Mouse (Mus musculus): ENCODE measurements around the gene Cd300c2. TPM values are rescaled to one million over a fixed set of nuclear protein-coding genes. Genes with fewer than 3 reads are reported as not detected.

Gene Cd300c2
- total and polyA plus RNA-seq, 2 experiments from 2014 or later: 2.1 to 2.5 TPM

DNA sequence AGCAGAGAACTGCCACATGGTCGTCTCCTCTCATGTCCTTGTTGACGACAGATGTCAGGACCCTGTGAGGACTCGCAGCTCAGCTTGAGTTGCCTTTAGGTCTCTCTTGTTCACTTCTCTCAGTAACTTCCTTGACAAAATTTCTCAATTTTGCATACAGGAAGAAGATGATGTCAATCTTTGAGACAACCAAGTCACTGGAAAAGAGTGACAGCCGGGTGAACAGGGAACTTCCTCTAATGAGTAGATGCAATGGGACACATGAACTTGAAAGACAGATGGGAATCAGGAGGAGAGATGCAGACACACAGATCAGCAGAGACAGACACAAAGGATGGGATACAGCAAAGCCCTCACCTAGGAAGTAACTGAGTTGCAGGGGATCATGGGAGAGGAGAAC is 11.9 kb downstream of the Cd300c2 start, which contains the start of gene Cd300ld:
Cd300ld (minus strand) TSS at position 130 of the 400 bp plus-strand sequence.
- Histone ChIP-seq H3K9ac (replicated peaks; ENCODE audit: low read length) (no peak within 1 kb of the TSS), H3K4me3 (ENCODE audit: low read length) (no peak within 1 kb of the TSS), H3K36me3 (ENCODE audit: insufficient read depth, low read length) (no peaks in the 10 kb centered on the region), H3K4me2 (ENCODE audit: low read depth, low read length) (no peak within 1 kb of the TSS), H3K27me3 (ENCODE audit: insufficient read depth, low read length) (no peaks in the 10 kb centered on the region), H3K4me1 (ENCODE audit: insufficient read depth, low read length) (no peaks in the 10 kb centered on the region), H3K27ac (no peak within 1 kb of the TSS), H3K9me3 (ENCODE audit: low read length) (no peaks in the 10 kb centered on the region)
- WGBS: 86% methylated on average over 4 of the region's 4 CpGs
- ATAC-seq: no peak
- DNase-seq (ENCODE audit: low spot score): no peak
- TF ChIP-seq CTCF (IDR thresholded peaks at IDR 0.05; ENCODE audit: low read depth): no peak

DNA sequence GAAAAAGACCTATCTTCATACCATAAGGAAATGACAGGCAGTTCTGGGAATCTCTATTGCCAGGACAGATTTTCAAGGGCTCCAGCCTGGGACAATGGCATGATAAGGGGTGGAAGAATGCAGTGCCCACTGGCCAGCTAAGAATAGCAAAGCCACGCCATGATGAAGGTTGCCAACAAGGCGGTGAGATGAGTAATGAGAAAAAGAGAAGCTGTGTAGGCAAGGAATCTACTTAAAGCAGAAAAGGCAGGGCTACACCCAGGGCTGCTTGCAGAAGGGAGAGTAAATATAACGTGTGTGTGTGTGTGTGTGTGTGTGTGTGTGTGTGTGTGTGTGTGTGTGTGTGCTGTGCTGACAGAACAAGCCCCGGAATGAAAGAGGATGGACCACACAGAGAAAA is 19.8 kb downstream of the Cd300c2 start:
- H3K36me3 ChIP-seq (ENCODE audit: insufficient read depth, low read length): no peaks in the 10 kb centered on the region
- no peaks in the 10 kb centered on the region for H3K27me3 ChIP-seq (ENCODE audit: insufficient read depth, low read length)
- WGBS: 77% methylated on average over 4 of the region's 4 CpGs
- no peaks in the 10 kb centered on the region for H3K4me1 ChIP-seq (ENCODE audit: insufficient read depth, low read length)
- H3K4me3 ChIP-seq (ENCODE audit: low read length): no peak overlapping the region
- H3K4me2 ChIP-seq (ENCODE audit: low read depth, low read length): no peak overlapping the region
- DNase-seq (ENCODE audit: low spot score) (no peak), ATAC-seq (no peak)
- H3K27ac ChIP-seq: no peak overlapping the region
- TF ChIP-seq CTCF (IDR thresholded peaks at IDR 0.05; ENCODE audit: low read depth): no peak
- no peak overlapping the region for H3K9ac ChIP-seq (replicated peaks; ENCODE audit: low read length)
- peaks cover 10% of the 10 kb centered on the region for H3K9me3 ChIP-seq (ENCODE audit: low read length)

DNA sequence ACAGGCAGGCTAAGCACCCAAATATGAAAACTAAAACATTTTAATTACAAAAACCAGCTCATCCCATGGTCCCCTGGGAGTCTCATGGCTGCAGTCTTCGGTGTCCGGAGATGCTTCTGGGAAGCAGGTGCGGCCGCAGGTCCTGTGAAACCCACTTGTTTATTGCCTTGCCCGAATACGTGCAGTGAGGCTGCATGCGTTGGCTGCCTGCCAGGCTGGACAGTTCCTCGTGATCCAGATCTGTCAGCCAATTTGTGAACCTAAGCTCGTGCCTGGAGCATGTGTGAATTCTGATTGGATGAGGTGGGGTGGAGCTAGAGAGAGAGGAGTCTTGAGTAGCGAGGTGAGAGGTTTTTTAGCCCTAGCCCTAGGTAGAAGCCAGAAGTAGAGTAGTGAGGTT is 29.0 kb downstream of the Cd300c2 start:
- 76% methylated on average over 10 of the region's 10 CpGs for WGBS
- H3K27me3 ChIP-seq (ENCODE audit: insufficient read depth, low read length): no peaks in the 10 kb centered on the region
- no peak overlapping the region for H3K4me3 ChIP-seq (ENCODE audit: low read length)
- H3K36me3 ChIP-seq (ENCODE audit: insufficient read depth, low read length): no peaks in the 10 kb centered on the region
- no peak for TF ChIP-seq CTCF (IDR thresholded peaks at IDR 0.05; ENCODE audit: low read depth)
- ATAC-seq: no peak
- H3K27ac ChIP-seq: no peak overlapping the region
- no peaks in the 10 kb centered on the region for H3K9me3 ChIP-seq (ENCODE audit: low read length)
- peak; percentile 14 for DNase-seq (ENCODE audit: low spot score)
- no peak overlapping the region for H3K9ac ChIP-seq (replicated peaks; ENCODE audit: low read length)
- H3K4me1 ChIP-seq (ENCODE audit: insufficient read depth, low read length): no peaks in the 10 kb centered on the region
- H3K4me2 ChIP-seq (ENCODE audit: low read depth, low read length): no peak overlapping the region

DNA sequence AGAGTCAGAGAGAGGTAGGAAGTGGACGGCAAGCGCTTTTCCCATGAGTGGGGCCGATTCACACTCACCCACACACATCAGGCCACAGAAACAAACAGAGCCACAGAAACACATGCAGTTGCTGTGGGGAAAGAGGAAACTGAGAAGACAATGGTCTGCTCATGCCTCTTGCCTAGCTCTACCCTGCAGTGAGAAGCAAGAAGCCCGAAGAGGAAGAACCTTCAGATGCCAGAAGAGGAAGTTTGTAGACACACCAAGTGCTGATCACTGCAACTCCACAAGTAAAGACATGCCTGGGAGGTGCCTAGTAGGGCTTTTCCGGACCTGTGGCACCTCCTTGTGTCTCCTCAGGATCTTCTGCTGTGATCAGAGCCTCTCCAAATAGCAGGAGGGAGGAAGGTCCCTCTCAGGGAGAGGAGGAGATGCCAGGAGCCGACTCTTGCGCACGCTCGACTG is 32.9 kb downstream of the Cd300c2 start, which contains the start of gene Cd300c:
Cd300c (minus strand) TSS at position 406 of the 456 bp plus-strand sequence.
- Histone ChIP-seq H3K4me3 (ENCODE audit: low read length) (no peak within 1 kb of the TSS), H3K27ac (no peak within 1 kb of the TSS), H3K36me3 (ENCODE audit: insufficient read depth, low read length) (no peaks in the 10 kb centered on the region), H3K9me3 (ENCODE audit: low read length) (no peaks in the 10 kb centered on the region), H3K4me2 (ENCODE audit: low read depth, low read length) (no peak within 1 kb of the TSS), H3K9ac (replicated peaks; ENCODE audit: low read length) (no peak within 1 kb of the TSS), H3K27me3 (ENCODE audit: insufficient read depth, low read length) (no peaks in the 10 kb centered on the region), H3K4me1 (ENCODE audit: insufficient read depth, low read length) (no peaks in the 10 kb centered on the region)
- ATAC-seq: no peak
- 80% methylated on average over 9 of the region's 9 CpGs for WGBS
- no peak for DNase-seq (ENCODE audit: low spot score)
- TF ChIP-seq CTCF (IDR thresholded peaks at IDR 0.05; ENCODE audit: low read depth): no peak

DNA sequence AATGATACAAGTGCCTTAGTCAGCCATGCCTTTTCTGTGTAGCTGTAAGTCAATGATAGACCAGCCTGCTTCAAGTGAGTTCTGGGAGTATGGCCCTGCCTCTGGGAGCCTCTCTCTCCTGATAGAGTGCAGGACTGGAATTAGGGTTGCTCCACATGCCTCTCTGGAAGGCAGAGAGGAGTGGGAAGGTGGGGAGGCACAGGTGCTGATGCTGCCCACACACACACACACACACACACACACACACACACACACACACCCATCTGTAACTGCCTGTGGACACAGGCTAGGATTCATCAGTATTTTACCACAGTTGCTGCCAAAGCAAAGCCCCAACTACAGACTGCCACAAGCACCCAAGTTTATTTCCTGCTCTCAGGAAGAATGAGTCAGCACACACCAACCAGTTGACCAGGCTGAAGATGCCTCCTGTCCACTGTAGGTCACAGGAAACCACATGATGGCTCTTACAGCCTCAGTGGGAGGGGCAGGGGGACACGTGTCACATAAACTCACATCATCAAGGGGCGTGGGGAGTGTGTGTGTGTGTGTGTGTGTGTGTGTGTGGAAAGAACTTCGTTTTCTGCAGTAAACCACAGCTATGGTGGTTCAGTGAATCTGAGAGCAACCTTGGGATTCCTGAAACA is 36.4 kb downstream of the Cd300c2 start:
- Histone ChIP-seq H3K27ac (no peak overlapping the region), H3K27me3 (ENCODE audit: insufficient read depth, low read length) (no peaks in the 10 kb centered on the region), H3K4me2 (ENCODE audit: low read depth, low read length) (no peak overlapping the region), H3K9me3 (ENCODE audit: low read length) (no peaks in the 10 kb centered on the region), H3K4me3 (ENCODE audit: low read length) (no peak overlapping the region), H3K4me1 (ENCODE audit: insufficient read depth, low read length) (no peaks in the 10 kb centered on the region), H3K9ac (replicated peaks; ENCODE audit: low read length) (no peak overlapping the region), H3K36me3 (ENCODE audit: insufficient read depth, low read length) (no peaks in the 10 kb centered on the region)
- WGBS: 62% methylated on average over 3 of the region's 3 CpGs
- ATAC-seq: no peak
- DNase-seq (ENCODE audit: low spot score): no peak
- no peak for TF ChIP-seq CTCF (IDR thresholded peaks at IDR 0.05; ENCODE audit: low read depth)

DNA sequence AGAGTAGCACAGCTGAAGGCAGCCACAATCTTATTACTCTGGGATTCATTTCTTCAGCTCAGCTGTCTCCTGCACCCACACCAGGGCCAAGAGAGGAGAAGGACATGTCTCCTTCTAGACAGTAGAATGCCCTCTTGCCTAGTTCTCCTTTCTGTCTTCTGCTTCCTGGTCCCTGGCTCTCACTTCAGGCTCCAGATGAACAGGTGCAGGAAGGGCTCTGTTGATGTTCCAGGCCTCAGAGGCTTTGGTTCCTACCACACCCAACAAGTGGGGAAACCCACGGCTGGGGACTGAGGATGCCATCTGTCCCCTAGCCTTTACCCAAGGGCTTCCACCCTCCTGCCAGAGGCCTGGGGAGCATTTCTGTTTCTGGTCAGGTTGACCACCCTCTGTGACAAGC is 41.3 kb downstream of the Cd300c2 start:
- no peak overlapping the region for H3K4me3 ChIP-seq (ENCODE audit: low read length)
- H3K36me3 ChIP-seq (ENCODE audit: insufficient read depth, low read length): no peaks in the 10 kb centered on the region
- no peak overlapping the region for H3K9ac ChIP-seq (replicated peaks; ENCODE audit: low read length)
- H3K9me3 ChIP-seq (ENCODE audit: low read length): no peaks in the 10 kb centered on the region
- H3K27ac ChIP-seq: no peak overlapping the region
- DNase-seq (ENCODE audit: low spot score): no peak
- H3K27me3 ChIP-seq (ENCODE audit: insufficient read depth, low read length): no peaks in the 10 kb centered on the region
- H3K4me1 ChIP-seq (ENCODE audit: insufficient read depth, low read length): no peaks in the 10 kb centered on the region
- ATAC-seq: no peak
- no peak for TF ChIP-seq CTCF (IDR thresholded peaks at IDR 0.05; ENCODE audit: low read depth)
- no peak overlapping the region for H3K4me2 ChIP-seq (ENCODE audit: low read depth, low read length)
- WGBS: 60% methylated on average over 1 of the region's 1 CpGs

Other genes starting within 250 kb of the Cd300c2 start
- 7.4 and 13.5 TPM in 2 replicates for gene Kif19a, start 236.5 kb downstream of the Cd300c2 start, total RNA-seq (2014; rRNA removed)
- gene Kif19a, start 236.5 kb downstream of the Cd300c2 start, polyA plus RNA-seq (2015; fragmentation: Nextera tagmentation; extraction: Ambion mirVana): 0.99 and 1.6 TPM in 2 replicates
- gene Btbd17, start 205.9 kb downstream of the Cd300c2 start, total RNA-seq (2014; rRNA removed): 84.6 and 94.0 TPM in 2 replicates
- gene Btbd17, start 205.9 kb downstream of the Cd300c2 start, polyA plus RNA-seq (2015; fragmentation: Nextera tagmentation; extraction: Ambion mirVana): 30.4 and 31.1 TPM in 2 replicates
- gene Gpr142, start 203.0 kb downstream of the Cd300c2 start, total RNA-seq (2014; rRNA removed): 0.58 TPM in 1 of 2 replicates, not detected in the other
- gene Gpr142, start 203.0 kb downstream of the Cd300c2 start, polyA plus RNA-seq (2015; fragmentation: Nextera tagmentation; extraction: Ambion mirVana): not detected in 2 replicates
- 12.8 and 14.1 TPM in 2 replicates for gene Gprc5c, start 150.7 kb downstream of the Cd300c2 start, total RNA-seq (2014; rRNA removed)
- 7.5 and 7.8 TPM in 2 replicates for gene Gprc5c, start 150.7 kb downstream of the Cd300c2 start, polyA plus RNA-seq (2015; fragmentation: Nextera tagmentation; extraction: Ambion mirVana)
- 1.1 and 2.6 TPM in 2 replicates for gene Cd300a, start 111.8 kb downstream of the Cd300c2 start, total RNA-seq (2014; rRNA removed)
- 1.4 and 1.5 TPM in 2 replicates for gene Cd300a, start 111.8 kb downstream of the Cd300c2 start, polyA plus RNA-seq (2015; fragmentation: Nextera tagmentation; extraction: Ambion mirVana)
- gene Cd300lb, start 67.5 kb downstream of the Cd300c2 start, total RNA-seq (2014; rRNA removed): 0.37 TPM in 1 of 2 replicates, not detected in the other
- gene Cd300lb, start 67.5 kb downstream of the Cd300c2 start, polyA plus RNA-seq (2015; fragmentation: Nextera tagmentation; extraction: Ambion mirVana): 0.08 TPM in 1 of 2 replicates, not detected in the other
- gene Cd300c, start 32.7 kb downstream of the Cd300c2 start, total RNA-seq (2014; rRNA removed): not detected in 2 replicates
- not detected in 2 replicates for gene Cd300c, start 32.7 kb downstream of the Cd300c2 start, polyA plus RNA-seq (2015; fragmentation: Nextera tagmentation; extraction: Ambion mirVana)
- gene Cd300ld, start 12.0 kb downstream of the Cd300c2 start, total RNA-seq (2014; rRNA removed): 0.58 TPM in 1 of 2 replicates, not detected in the other
- gene Cd300ld, start 12.0 kb downstream of the Cd300c2 start, polyA plus RNA-seq (2015; fragmentation: Nextera tagmentation; extraction: Ambion mirVana): 0.15 TPM in 1 of 2 replicates, not detected in the other
- gene Cd300ld2, start 14.3 kb upstream of the Cd300c2 start, total RNA-seq (2014; rRNA removed): not detected in 2 replicates
- not detected in 2 replicates for gene Cd300ld2, start 14.3 kb upstream of the Cd300c2 start, polyA plus RNA-seq (2015; fragmentation: Nextera tagmentation; extraction: Ambion mirVana)
- gene Cd300ld4, start 25.1 kb upstream of the Cd300c2 start, total RNA-seq (2014; rRNA removed): not detected in 2 replicates
- not detected in 2 replicates for gene Cd300ld4, start 25.1 kb upstream of the Cd300c2 start, polyA plus RNA-seq (2015; fragmentation: Nextera tagmentation; extraction: Ambion mirVana)
- not detected in 2 replicates for gene Cd300ld5, start 35.9 kb upstream of the Cd300c2 start, total RNA-seq (2014; rRNA removed)
- not detected in 2 replicates for gene Cd300ld5, start 35.9 kb upstream of the Cd300c2 start, polyA plus RNA-seq (2015; fragmentation: Nextera tagmentation; extraction: Ambion mirVana)
- gene Cd300ld3, start 46.5 kb upstream of the Cd300c2 start, total RNA-seq (2014; rRNA removed): not detected in 2 replicates
- not detected in 2 replicates for gene Cd300ld3, start 46.5 kb upstream of the Cd300c2 start, polyA plus RNA-seq (2015; fragmentation: Nextera tagmentation; extraction: Ambion mirVana)
- not detected in 2 replicates for gene Cd300e, start 60.3 kb upstream of the Cd300c2 start, total RNA-seq (2014; rRNA removed)
- 0.09 and 0.14 TPM in 2 replicates for gene Cd300e, start 60.3 kb upstream of the Cd300c2 start, polyA plus RNA-seq (2015; fragmentation: Nextera tagmentation; extraction: Ambion mirVana)
- gene Rab37, start 89.6 kb upstream of the Cd300c2 start, total RNA-seq (2014; rRNA removed): 1.2 TPM in 2 replicates
- 1.2 and 1.3 TPM in 2 replicates for gene Rab37, start 89.6 kb upstream of the Cd300c2 start, polyA plus RNA-seq (2015; fragmentation: Nextera tagmentation; extraction: Ambion mirVana)
- not detected in 2 replicates for gene Cd300lf, start 132.1 kb upstream of the Cd300c2 start, total RNA-seq (2014; rRNA removed)
- gene Cd300lf, start 132.1 kb upstream of the Cd300c2 start, polyA plus RNA-seq (2015; fragmentation: Nextera tagmentation; extraction: Ambion mirVana): 0.23 and 0.37 TPM in 2 replicates
- gene Slc9a3r1, start 161.5 kb upstream of the Cd300c2 start, total RNA-seq (2014; rRNA removed): 72.6 and 76.9 TPM in 2 replicates
- 91.8 and 98.2 TPM in 2 replicates for gene Slc9a3r1, start 161.5 kb upstream of the Cd300c2 start, polyA plus RNA-seq (2015; fragmentation: Nextera tagmentation; extraction: Ambion mirVana)
- 6.4 and 11.1 TPM in 2 replicates for gene Tmem104, start 185.6 kb upstream of the Cd300c2 start, total RNA-seq (2014; rRNA removed)
- 10.1 and 13.5 TPM in 2 replicates for gene Tmem104, start 185.6 kb upstream of the Cd300c2 start, polyA plus RNA-seq (2015; fragmentation: Nextera tagmentation; extraction: Ambion mirVana)
- 17.3 and 27.8 TPM in 2 replicates for gene Nat9, start 186.0 kb upstream of the Cd300c2 start, total RNA-seq (2014; rRNA removed)
- 17.3 and 22.2 TPM in 2 replicates for gene Nat9, start 186.0 kb upstream of the Cd300c2 start, polyA plus RNA-seq (2015; fragmentation: Nextera tagmentation; extraction: Ambion mirVana)